Mouse (Mus musculus) gastrocnemius, adult 2 months (tissue): ENCODE measurements around the gene Trim80. TPM values are rescaled to one million over a fixed set of nuclear protein-coding genes. Genes with fewer than 3 reads are reported as not detected.
A peak's percentile ranks its signal among the peaks of the same experiment; 100 is the strongest.
"Not testable (repeated sequence)": the region's sequence is repeated elsewhere in the genome, so short reads cannot be mapped to it uniquely, and the experiment has no call there.

Source experiments
- DNase-seq: peaks from one replicate; pipeline ENCODE4 v3.0.0; 2022
- H3K27ac ChIP-seq: fragments of 200-600 bp; 2 replicates; pipeline ENCODE4 v1.8.1; 2022; ENCODE audit warnings: mild to moderate bottlenecking
- H3K4me3 ChIP-seq: fragments of 200-600 bp; 2 replicates; pipeline ENCODE4 v1.8.1; 2022; ENCODE audit warnings: mild to moderate bottlenecking, moderate library complexity
- CTCF ChIP-seq: fragments of 200-600 bp; IDR thresholded peaks from 2 replicates; pipeline ENCODE4 v1.8.1; 2022; ENCODE audit warnings: antibody characterized with exemption, mild to moderate bottlenecking, moderate library complexity
- intact Hi-C: fragments of 180-260 bp; cut with DNase I; formaldehyde crosslinking; loops from one replicate; pipeline ENCODE4 v1.15.1; 2025
- microRNA-seq: library from miRNA; unstranded; fragments of <30 nt; microRNA quantifications from one replicate; pipeline ENCODE4 v1.2.0, GENCODE M21; 2021
- total RNA-seq, 2 experiments: library from RNA; stranded (reverse); gene quantifications; 2 replicates each; pipeline ENCODE4 v1.2.3; 2021

The Trim80 gene
- total RNA-seq, 2 experiments from 2014 or later = not detected

- DNase-seq = no peak
- no peak for TF ChIP-seq CTCF
- Histone ChIP-seq H3K4me3 (no peak overlapping the region), H3K27ac (no peak overlapping the region)
- intact Hi-C loops = no loop called here
These were observed 38.1 kb downstream of the Trim80 start for GRCm38 (mm10) chr11:115478296-115478938.

GRCm38 (mm10) chr11:115481553-115482259 is 41.4 kb downstream of the Trim80 start:
- no peak for DNase-seq
- no peak overlapping the region for H3K27ac ChIP-seq
- intact Hi-C loops = loop anchor here (5.0 to 10.0 kb wide), 2 partner anchors 131 to 233 kb away; partner anchors contain the start of gene Mif4gd
- TF ChIP-seq CTCF = no peak
- H3K4me3 ChIP-seq = no peak overlapping the region

DNA sequence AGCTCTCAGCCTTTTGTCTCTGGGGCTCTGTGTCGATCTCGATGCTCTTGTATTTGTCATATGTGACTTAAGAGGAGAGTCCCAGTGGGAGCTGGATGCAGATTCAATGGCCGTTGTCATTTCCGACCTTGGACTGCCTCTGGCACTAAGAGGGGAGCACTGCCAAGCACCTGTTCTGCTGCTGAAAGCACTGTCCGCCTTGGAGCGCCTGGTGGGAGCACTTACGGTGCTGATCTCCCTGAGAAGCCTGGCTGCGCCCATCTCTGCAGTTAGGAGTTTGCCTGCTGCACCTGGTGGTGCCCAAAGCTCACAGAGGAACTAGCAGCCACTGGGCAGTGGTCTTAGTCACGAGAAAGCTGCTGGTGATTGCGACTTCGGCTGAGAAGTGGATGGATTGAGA is 42.9 kb downstream of the Trim80 start:
- intact Hi-C loops = loop anchor here (5.0 to 10.0 kb wide), 2 partner anchors 129 to 232 kb away; partner anchors contain the start of gene Mif4gd
- H3K4me3 ChIP-seq = peak overlapping the region; percentile 57
- DNase-seq = peak; percentile 67
- peak overlapping the region; percentile 32 for H3K27ac ChIP-seq
- no peak for TF ChIP-seq CTCF

DNA sequence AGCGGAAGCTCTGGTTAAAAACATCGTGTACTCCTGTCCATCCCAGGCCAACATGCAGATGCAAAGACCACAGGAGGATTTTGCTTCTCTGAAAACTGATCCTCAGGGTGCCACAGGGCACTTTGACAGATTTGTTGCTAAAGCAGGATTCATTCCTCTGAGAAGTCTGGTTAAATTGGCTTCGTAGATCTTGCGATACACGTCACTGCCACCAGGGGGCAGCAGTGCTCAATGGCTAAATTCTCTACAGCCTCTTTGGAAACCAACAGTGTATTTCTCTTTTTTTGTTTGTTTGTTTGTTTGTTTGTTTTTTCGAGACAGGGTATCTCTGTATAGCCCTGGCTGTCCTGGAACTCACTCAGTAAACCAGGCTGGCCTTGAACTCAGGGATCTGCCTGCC is 43.4 kb downstream of the Trim80 start:
- intact Hi-C loops = loop anchor here (5.0 to 10.0 kb wide), 2 partner anchors 129 to 231 kb away; partner anchors contain the start of gene Mif4gd
- peak; percentile 75 for DNase-seq
- H3K4me3 ChIP-seq = peak overlapping the region; percentile 57
- TF ChIP-seq CTCF = peak; percentile 97
- H3K27ac ChIP-seq = peak overlapping the region; percentile 32

- Histone ChIP-seq H3K4me3 (no peak overlapping the region), H3K27ac (no peak overlapping the region)
- DNase-seq = no peak
- no peak for TF ChIP-seq CTCF
- intact Hi-C loops = loop anchor here (10.0 kb wide), 1 partner anchor 230 kb away; no protein-coding TSS in a partner anchor
These were observed 44.8 kb downstream of the Trim80 start for GRCm38 (mm10) chr11:115485155-115485554.

DNA sequence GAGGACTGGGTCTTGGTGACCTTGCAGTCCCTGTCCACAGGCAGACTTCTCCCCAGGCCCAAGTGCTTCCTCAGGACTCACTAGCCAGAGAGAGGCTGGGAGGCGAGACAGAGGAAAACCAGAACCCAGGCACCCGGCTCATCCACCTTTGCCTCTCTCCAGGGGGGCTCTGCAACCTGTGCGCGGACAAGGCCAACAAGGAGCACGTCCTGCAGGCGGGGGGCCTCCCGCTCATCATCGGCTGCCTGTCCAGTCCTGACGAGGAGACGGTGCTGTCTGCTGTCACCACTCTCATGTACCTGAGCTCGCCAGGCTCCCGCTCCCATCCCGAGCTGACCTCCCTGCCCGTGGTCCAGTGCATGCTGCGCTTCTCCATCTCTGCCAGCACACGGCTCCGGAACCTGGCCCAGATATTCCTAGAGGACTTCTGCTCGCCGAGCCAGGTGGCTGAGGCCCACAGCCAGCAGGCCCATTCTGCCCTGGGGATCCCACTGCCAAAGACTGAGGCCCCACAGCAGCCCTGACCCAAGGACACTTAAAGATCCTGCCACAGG is 48.3 kb downstream of the Trim80 start:
- Histone ChIP-seq H3K27ac (no peak overlapping the region), H3K4me3 (no peak overlapping the region)
- TF ChIP-seq CTCF = no peak
- intact Hi-C loops = loop anchor here (10.0 kb wide), 1 partner anchor 226 kb away; no protein-coding TSS in a partner anchor
- no peak for DNase-seq

DNA sequence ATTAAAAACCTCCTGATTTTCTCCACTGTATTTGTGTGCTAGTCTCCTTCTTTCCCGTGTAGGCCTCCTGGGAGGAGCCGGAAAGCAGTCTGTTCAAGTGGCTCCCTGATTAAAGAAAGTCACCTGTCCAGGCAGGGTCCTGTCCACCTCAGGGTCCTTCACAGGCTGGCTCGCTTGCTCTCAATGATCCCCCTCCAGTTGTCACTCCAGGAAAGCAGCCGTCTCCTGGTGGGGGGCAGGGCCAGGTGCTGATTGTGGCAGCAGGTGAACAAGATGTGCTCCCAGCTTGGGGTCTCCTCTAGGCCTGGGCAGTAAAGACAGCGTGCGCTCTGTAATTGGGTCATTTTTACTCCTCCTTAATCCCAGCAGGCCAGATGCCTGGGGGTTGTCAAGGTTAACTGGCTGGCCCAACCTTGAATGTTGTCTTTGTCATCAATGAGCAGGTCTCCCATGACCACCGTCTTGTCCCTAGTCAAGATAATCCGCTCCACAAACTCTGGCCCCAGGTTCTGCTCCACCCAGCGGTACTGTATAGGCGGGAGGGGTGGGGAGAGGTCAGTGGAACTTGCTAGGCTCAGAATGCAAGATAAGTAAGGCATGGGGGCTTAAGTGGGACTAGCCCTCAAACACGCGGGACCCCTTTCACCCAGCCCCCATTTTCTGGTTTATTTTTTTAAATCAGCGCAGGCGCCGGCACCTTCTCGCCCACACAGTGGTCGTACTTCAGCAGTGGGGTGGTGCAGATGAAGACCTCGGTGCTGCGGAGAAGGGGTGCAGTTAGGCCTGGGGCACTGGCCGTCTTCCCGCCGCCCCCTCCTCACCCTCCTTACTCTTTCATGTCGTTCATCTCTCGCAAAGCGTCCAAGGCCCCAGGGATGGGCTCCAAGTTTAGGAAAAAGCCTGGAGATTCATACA is 50.4 kb downstream of the Trim80 start:
- peak overlapping the region; percentile 94 for H3K4me3 ChIP-seq
- TF ChIP-seq CTCF = no peak
- no peak for DNase-seq
- intact Hi-C loops = loop anchor here (2.0 to 5.0 kb wide), 3 partner anchors 22 to 72 kb away; partner anchors contain the start of genes Nup85 and Sumo2
- peak overlapping the region; percentile 79 for H3K27ac ChIP-seq

- intact Hi-C loops = loop anchor here (2.0 to 5.0 kb wide), 3 partner anchors 21 to 71 kb away; partner anchors contain the start of genes Nup85 and Sumo2
These were observed 51.2 kb downstream of the Trim80 start, which contains the start of gene Nt5c for GRCm38 (mm10) chr11:115491356-115492083. Nt5c (minus strand) TSS chr11:115491862.

GRCm38 (mm10) chr11:115492387-115492786 is 52.0 kb downstream of the Trim80 start:
- TF ChIP-seq CTCF = no peak
- Histone ChIP-seq H3K4me3 (peak overlapping the region; percentile 94), H3K27ac (peak overlapping the region; percentile 79)
- DNase-seq = no peak
- intact Hi-C loops = loop anchor here (5.0 kb wide), 2 partner anchors 45 to 70 kb away; partner anchors contain the start of genes Nup85 and Sumo2

More at GRCm38 (mm10) chr11:115491356-115492083, 51.2 kb downstream of the Trim80 start, which contains the start of gene Nt5c:
- peak within 1 kb of the TSS; percentile 94 for H3K4me3 ChIP-seq
- TF ChIP-seq CTCF = peak; percentile 83
- peak within 1 kb of the TSS; percentile 79 for H3K27ac ChIP-seq
- DNase-seq = peak; percentile 85

- H3K4me3 ChIP-seq, DNase-seq, intact Hi-C loops, H3K27ac ChIP-seq: not testable (repeated sequence)
These were observed 56.2 kb downstream of the Trim80 start for GRCm38 (mm10) chr11:115496559-115496958.

Small RNAs within 50 kb of the gene (microRNA-seq; reads per million reads assigned to microRNA genes)
- gene Mir3968 = not detected

Other genes starting within 250 kb of the Trim80 start
- under 1 TPM in 1 of 2 experiments, not detected in 1; 0.06 TPM for gene Grin2c, start 173.3 kb upstream of the Trim80 start, total RNA-seq
- 1 to 10 TPM; 2.9 to 4.4 TPM for gene Fdxr, start 163.5 kb upstream of the Trim80 start, total RNA-seq
- 1 to 10 TPM; 2.4 to 5.4 TPM for gene Fads6, start 142.9 kb upstream of the Trim80 start, total RNA-seq
- not detected for gene Otop2, start 133.4 kb upstream of the Trim80 start, total RNA-seq
- gene Ush1g, start 118.5 kb upstream of the Trim80 start, total RNA-seq = under 1 TPM; 0.61 to 0.81 TPM
- gene Otop3, start 105.8 kb upstream of the Trim80 start, total RNA-seq = not detected
- gene Hid1, start 72.8 kb upstream of the Trim80 start, total RNA-seq = 1 to 10 TPM; 1.0 to 1.2 TPM
- gene Cdr2l, start 58.6 kb upstream of the Trim80 start, total RNA-seq = 1 to 10 TPM; 1.5 to 2.0 TPM
- 10 to 100 TPM; 79.2 to 99.2 TPM for gene Mrpl58, start 36.8 kb upstream of the Trim80 start, total RNA-seq
- gene Atp5h, start 20.6 kb upstream of the Trim80 start, total RNA-seq = 100 to 1,000 TPM; 680 to 956 TPM
- gene Kctd2, start 20.4 kb upstream of the Trim80 start, total RNA-seq = 10 to 100 TPM; 14.8 to 22.3 TPM
- not detected for gene Slc16a5, start 21.9 kb downstream of the Trim80 start, total RNA-seq
- under 1 TPM; 0.95 to 0.99 TPM for gene Armc7, start 35.1 kb downstream of the Trim80 start, total RNA-seq
- 1 to 10 TPM; 5.8 to 7.7 TPM for gene Nt5c, start 51.3 kb downstream of the Trim80 start, total RNA-seq
- 10 to 100 TPM; 38.4 to 40.9 TPM for gene Jpt1, start 73.8 kb downstream of the Trim80 start, total RNA-seq
- gene Sumo2, start 95.7 kb downstream of the Trim80 start, total RNA-seq = 100 to 1,000 TPM; 138 to 164 TPM
- gene Nup85, start 123.9 kb downstream of the Trim80 start, total RNA-seq = 10 to 100 TPM; 17.2 to 18.6 TPM
- 10 to 100 TPM; 66.8 to 88.5 TPM for gene Mrps7, start 163.4 kb downstream of the Trim80 start, total RNA-seq
- 10 to 100 TPM; 18.8 to 20.7 TPM for gene Gga3, start 163.5 kb downstream of the Trim80 start, total RNA-seq
- gene Mif4gd, start 172.4 kb downstream of the Trim80 start, total RNA-seq = 10 to 100 TPM; 46.0 to 55.0 TPM
- 10 to 100 TPM; 43.1 to 51.5 TPM for gene Slc25a19, start 187.8 kb downstream of the Trim80 start, total RNA-seq